Mouse (Mus musculus): ENCODE data around the gene Zscan26. TPM values are rescaled to one million over a fixed set of nuclear protein-coding genes. Genes with fewer than 3 reads are reported as not detected.

Zscan26 gene
- polyA plus RNA-seq, 1 experiment from 2014 or later = 26.2 TPM

GRCm38 (mm10) chr13:21417298-21418010, 36.1 kb downstream of the Zscan26 start:
- no peak for ATAC-seq (ENCODE audit: low FRiP score)
- H3K9ac ChIP-seq = no peak overlapping the region
- no peaks in the 10 kb centered on the region for H3K27me3 ChIP-seq
- WGBS = 82% methylated on average over 6 of the region's 6 CpGs
- H3K36me3 ChIP-seq = no peaks in the 10 kb centered on the region
- no peak overlapping the region for H3K27ac ChIP-seq
- H3K4me1 ChIP-seq = no peaks in the 10 kb centered on the region
- H3K4me2 ChIP-seq (replicated peaks) = no peak overlapping the region
- no peaks in the 10 kb centered on the region for H3K9me3 ChIP-seq (replicated peaks)
- H3K4me3 ChIP-seq = no peak overlapping the region

- H3K9me3 ChIP-seq (replicated peaks) = no peaks in the 10 kb centered on the region
- WGBS = 93% methylated on average over 2 of the region's 2 CpGs
- H3K27me3 ChIP-seq = no peaks in the 10 kb centered on the region
- no peak overlapping the region for H3K4me2 ChIP-seq (replicated peaks)
- H3K36me3 ChIP-seq = no peaks in the 10 kb centered on the region
- H3K27ac ChIP-seq = no peak overlapping the region
- H3K9ac ChIP-seq = no peak overlapping the region
- H3K4me3 ChIP-seq = no peak overlapping the region
- no peak for ATAC-seq (ENCODE audit: low FRiP score)
- no peaks in the 10 kb centered on the region for H3K4me1 ChIP-seq
Measured at GRCm38 (mm10) chr13:21415750-21416149, 37.8 kb downstream of the Zscan26 start.

GRCm38 (mm10) chr13:21415266-21415665, 38.3 kb downstream of the Zscan26 start:
- H3K4me1 ChIP-seq = no peaks in the 10 kb centered on the region
- ATAC-seq (ENCODE audit: low FRiP score) = no peak
- H3K27me3 ChIP-seq = no peaks in the 10 kb centered on the region
- WGBS = 83% methylated on average over 4 of the region's 4 CpGs
- no peaks in the 10 kb centered on the region for H3K36me3 ChIP-seq
- H3K9me3 ChIP-seq (replicated peaks) = no peaks in the 10 kb centered on the region
- no peak overlapping the region for H3K4me2 ChIP-seq (replicated peaks)
- H3K4me3 ChIP-seq = no peak overlapping the region
- H3K9ac ChIP-seq = no peak overlapping the region
- H3K27ac ChIP-seq = no peak overlapping the region

GRCm38 (mm10) chr13:21414231-21415212, 39.0 kb downstream of the Zscan26 start:
- H3K9me3 ChIP-seq (replicated peaks) = no peaks in the 10 kb centered on the region
- no peak overlapping the region for H3K9ac ChIP-seq
- no peak overlapping the region for H3K4me2 ChIP-seq (replicated peaks)
- no peak overlapping the region for H3K27ac ChIP-seq
- H3K4me1 ChIP-seq = no peaks in the 10 kb centered on the region
- H3K4me3 ChIP-seq = no peak overlapping the region
- ATAC-seq (ENCODE audit: low FRiP score) = no peak
- WGBS = 67% methylated on average over 14 of the region's 15 CpGs
- H3K36me3 ChIP-seq = no peaks in the 10 kb centered on the region
- H3K27me3 ChIP-seq = no peaks in the 10 kb centered on the region

GRCm38 (mm10) chr13:21408805-21409459, 44.6 kb downstream of the Zscan26 start:
- 0 out of 2 replicates have a peak, but pooled peaks cover 3% of the 10 kb centered on the region for H3K27me3 ChIP-seq
- H3K4me2 ChIP-seq (replicated peaks) = peak overlapping the region; percentile 67
- peaks cover 3% of the 10 kb centered on the region for H3K4me1 ChIP-seq
- no peaks in the 10 kb centered on the region for H3K9me3 ChIP-seq (replicated peaks)
- H3K27ac ChIP-seq = peak overlapping the region; percentile 72
- ATAC-seq (ENCODE audit: low FRiP score) = peak; percentile 23
- peak overlapping the region; percentile 66 for H3K9ac ChIP-seq
- 48% methylated on average over 11 of the region's 11 CpGs for WGBS
- H3K36me3 ChIP-seq = no peaks in the 10 kb centered on the region
- H3K4me3 ChIP-seq = peak overlapping the region; percentile 52

- H3K9ac ChIP-seq = peak overlapping the region; percentile 66
- 5% methylated on average over 27 of the region's 27 CpGs for WGBS
- no peaks in the 10 kb centered on the region for H3K36me3 ChIP-seq
- peaks cover 3% of the 10 kb centered on the region for H3K4me1 ChIP-seq
- peak overlapping the region; percentile 52 for H3K4me3 ChIP-seq
- 0 out of 2 replicates have a peak, but pooled peaks cover 3% of the 10 kb centered on the region for H3K27me3 ChIP-seq
- peak overlapping the region; percentile 67 for H3K4me2 ChIP-seq (replicated peaks)
- ATAC-seq (ENCODE audit: low FRiP score) = peak; percentile 96
- H3K9me3 ChIP-seq (replicated peaks) = no peaks in the 10 kb centered on the region
- H3K27ac ChIP-seq = peak overlapping the region; percentile 72
Measured at GRCm38 (mm10) chr13:21407969-21408804, 45.3 kb downstream of the Zscan26 start.

- no peak for ATAC-seq (ENCODE audit: low FRiP score)
- H3K9me3 ChIP-seq (replicated peaks) = no peaks in the 10 kb centered on the region
- H3K4me1 ChIP-seq = peaks cover 3% of the 10 kb centered on the region
- H3K9ac ChIP-seq = no peak overlapping the region
- no peaks in the 10 kb centered on the region for H3K36me3 ChIP-seq
- no peak overlapping the region for H3K27ac ChIP-seq
- no peak overlapping the region for H3K4me3 ChIP-seq
- 0 out of 2 replicates have a peak, but pooled peaks cover 3% of the 10 kb centered on the region for H3K27me3 ChIP-seq
- no peak overlapping the region for H3K4me2 ChIP-seq (replicated peaks)
- WGBS = 81% methylated on average over 11 of the region's 11 CpGs
Measured at GRCm38 (mm10) chr13:21407341-21407740, 46.2 kb downstream of the Zscan26 start.

GRCm38 (mm10) chr13:21402848-21403247, 50.7 kb downstream of the Zscan26 start:
- H3K9ac ChIP-seq = peak overlapping the region; percentile 77; the same call in 1 of the 2 replicates
- peak overlapping the region; percentile 75 for H3K4me2 ChIP-seq (replicated peaks)
- peaks cover 8% of the 10 kb centered on the region; the same call in 1 of the 2 replicates for H3K36me3 ChIP-seq
- peak; percentile 65 for ATAC-seq (ENCODE audit: low FRiP score)
- H3K27ac ChIP-seq = no peak overlapping the region
- 0% methylated on average over 2 of the region's 2 CpGs for WGBS
- H3K4me3 ChIP-seq = peak overlapping the region; percentile 57
- H3K9me3 ChIP-seq (replicated peaks) = no peaks in the 10 kb centered on the region
- peaks cover 19% of the 10 kb centered on the region for H3K4me1 ChIP-seq
- H3K27me3 ChIP-seq = 0 out of 2 replicates have a peak, but pooled peaks cover 3% of the 10 kb centered on the region

- peak; percentile 95 for ATAC-seq (ENCODE audit: low FRiP score)
- H3K9me3 ChIP-seq (replicated peaks) = no peaks in the 10 kb centered on the region
- H3K27me3 ChIP-seq = 0 out of 2 replicates have a peak, but pooled peaks cover 3% of the 10 kb centered on the region
- H3K36me3 ChIP-seq = peaks cover 8% of the 10 kb centered on the region; the same call in 1 of the 2 replicates
- peak within 1 kb of the TSS; percentile 57 for H3K4me3 ChIP-seq
- H3K4me1 ChIP-seq = peaks cover 18% of the 10 kb centered on the region
- WGBS = under 1% methylated on average over 35 of the region's 35 CpGs
- no peak within 1 kb of the TSS for H3K27ac ChIP-seq
- H3K4me2 ChIP-seq (replicated peaks) = peak within 1 kb of the TSS; percentile 75
- peak within 1 kb of the TSS; percentile 77 for H3K9ac ChIP-seq
Measured at GRCm38 (mm10) chr13:21402287-21402846, 51.2 kb downstream of the Zscan26 start, which contains the start of gene Zkscan3. Gene Zkscan3, minus strand, starts transcription at chr13:21402755.

- H3K9me3 ChIP-seq (replicated peaks) = no peaks in the 10 kb centered on the region
- WGBS = 22% methylated on average over 12 of the region's 12 CpGs
- H3K9ac ChIP-seq = peak overlapping the region; percentile 77
- H3K27ac ChIP-seq = no peak overlapping the region
- H3K27me3 ChIP-seq = 0 out of 2 replicates have a peak, but pooled peaks cover 3% of the 10 kb centered on the region
- peaks cover 18% of the 10 kb centered on the region for H3K4me1 ChIP-seq
- H3K4me2 ChIP-seq (replicated peaks) = peak overlapping the region; percentile 75
- peak overlapping the region; percentile 57 for H3K4me3 ChIP-seq
- peaks cover 11% of the 10 kb centered on the region for H3K36me3 ChIP-seq
- ATAC-seq (ENCODE audit: low FRiP score) = peak; percentile 70
Measured at GRCm38 (mm10) chr13:21401636-21402286, 51.8 kb downstream of the Zscan26 start.

Measured in hindbrain, embryonic 12.5 days (tissue).